Mouse (Mus musculus) spleen, adult 2 months (tissue): ENCODE results near the gene Mcfd2.

Source experiments
- CTCF ChIP-seq: fragments of 200-500 bp; IDR thresholded peaks from 2 replicates; pipeline ENCODE4 v1.5.1; 2011; ENCODE audit warnings: mild to moderate bottlenecking, inconsistent platforms; ENCODE audit not compliant: insufficient read depth, insufficient read length, insufficient replicate concordance; ENCODE audit errors: extremely low read depth
- POLR2A ChIP-seq: fragments of 200-500 bp; IDR thresholded peaks from 2 replicates; pipeline ENCODE4 v1.6.1; 2011; ENCODE audit warnings: low read depth, low read length, inconsistent platforms

DNA sequence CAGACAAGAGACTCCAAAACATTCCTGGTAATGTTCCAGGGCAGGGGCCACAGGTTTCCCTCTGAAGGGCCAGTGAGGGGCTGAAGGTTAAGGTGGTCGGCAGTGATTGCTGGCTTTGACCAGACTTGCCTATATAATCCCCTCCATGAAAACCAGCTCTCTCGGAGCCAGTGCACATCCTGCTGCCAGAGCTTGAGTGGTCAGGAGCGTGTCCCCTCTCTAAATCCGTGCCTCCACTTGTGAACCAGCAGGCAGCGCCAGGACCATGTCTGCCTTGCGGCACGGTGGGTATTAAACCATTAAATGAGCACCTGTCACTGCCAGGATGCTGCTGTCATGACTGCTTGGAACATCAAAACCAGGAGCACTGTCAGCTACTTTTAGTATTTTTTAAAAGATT lies 44.8 kb upstream of the Mcfd2 start:
- TF ChIP-seq POLR2A = no peak
- no peak for TF ChIP-seq CTCF
